Mouse (Mus musculus): ENCODE data around the gene Mnx1. TPM values are rescaled to one million over a fixed set of nuclear protein-coding genes. Genes with fewer than 3 reads are reported as not detected.
A peak's percentile ranks its signal among the peaks of the same experiment; 100 is the strongest.

Mnx1 gene
- total and polyA plus RNA-seq, 3 experiments, result not detected

- Histone ChIP-seq H3K36me3 (ENCODE audit: control insufficient read depth, insufficient read depth, low read length) (no peaks in the 10 kb centered on the region), H3K79me2 (replicated peaks; ENCODE audit: control insufficient read depth, insufficient read depth, low read length) (no peaks in the 10 kb centered on the region), H3K9ac (ENCODE audit: low read depth, low read length) (no peak overlapping the region), H3K4me3 (no peak overlapping the region), H3K27ac (no peak overlapping the region), H3K27me3 (ENCODE audit: control insufficient read depth, insufficient read depth, low read length) (peaks cover 41% of the 10 kb centered on the region), H3K4me1 (ENCODE audit: control insufficient read depth, insufficient read depth, low read length) (no peaks in the 10 kb centered on the region)
- WGBS, result 9% methylated on average over 11 of the region's 11 CpGs
- intact Hi-C loops (cut with DNase I), result no loop called here
- DNase-seq, result no peak
- TF ChIP-seq POLR2A (IDR thresholded peaks at IDR 0.05; ENCODE audit: insufficient read depth, low read depth, low read length), result no peak
- no peak for TF ChIP-seq EP300 (IDR thresholded peaks at IDR 0.05; ENCODE audit: insufficient read depth, low read depth, low read length)
- TF ChIP-seq CTCF (IDR thresholded peaks at IDR 0.05), result no peak
Measured at GRCm38 (mm10) chr5:29471396-29471795, 6.9 kb downstream of the Mnx1 start.

DNA sequence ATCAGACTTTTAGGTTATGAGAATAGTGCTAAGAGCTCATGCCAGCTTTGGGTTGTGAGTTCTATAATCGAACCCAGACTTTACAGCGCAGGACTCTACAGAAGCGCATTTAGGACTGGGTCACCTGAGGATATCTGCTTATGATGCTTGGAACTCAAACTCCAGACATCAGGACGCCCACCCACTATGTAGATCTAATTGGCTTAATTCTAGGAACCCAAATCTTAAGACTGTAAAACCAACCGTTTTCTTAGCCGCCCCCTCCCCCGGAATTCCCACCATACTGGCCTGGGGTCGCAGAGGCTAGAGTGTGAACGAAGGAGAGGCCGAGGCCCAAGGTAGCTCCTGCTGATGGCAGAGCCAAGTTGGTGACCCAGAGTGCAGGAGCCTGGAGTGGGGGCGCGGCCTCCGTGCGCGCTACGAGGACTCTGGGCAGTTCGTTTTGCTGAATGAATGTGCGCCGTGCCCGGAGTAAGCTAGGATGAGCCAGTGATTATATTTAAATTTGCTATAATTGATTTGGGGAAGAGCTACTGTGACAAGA is 7.3 kb downstream of the Mnx1 start:
- no peaks in the 10 kb centered on the region for H3K79me2 ChIP-seq (replicated peaks; ENCODE audit: control insufficient read depth, insufficient read depth, low read length)
- peaks cover 39% of the 10 kb centered on the region for H3K27me3 ChIP-seq (ENCODE audit: control insufficient read depth, insufficient read depth, low read length)
- intact Hi-C loops (cut with DNase I), result no loop called here
- DNase-seq, result no peak
- H3K9ac ChIP-seq (ENCODE audit: low read depth, low read length), result no peak overlapping the region
- H3K4me3 ChIP-seq, result no peak overlapping the region
- H3K27ac ChIP-seq, result no peak overlapping the region
- no peaks in the 10 kb centered on the region for H3K4me1 ChIP-seq (ENCODE audit: control insufficient read depth, insufficient read depth, low read length)
- no peaks in the 10 kb centered on the region for H3K36me3 ChIP-seq (ENCODE audit: control insufficient read depth, insufficient read depth, low read length)
- TF ChIP-seq CTCF (IDR thresholded peaks at IDR 0.05), result no peak
- no peak for TF ChIP-seq EP300 (IDR thresholded peaks at IDR 0.05; ENCODE audit: insufficient read depth, low read depth, low read length)
- WGBS, result 6% methylated on average over 20 of the region's 20 CpGs

DNA sequence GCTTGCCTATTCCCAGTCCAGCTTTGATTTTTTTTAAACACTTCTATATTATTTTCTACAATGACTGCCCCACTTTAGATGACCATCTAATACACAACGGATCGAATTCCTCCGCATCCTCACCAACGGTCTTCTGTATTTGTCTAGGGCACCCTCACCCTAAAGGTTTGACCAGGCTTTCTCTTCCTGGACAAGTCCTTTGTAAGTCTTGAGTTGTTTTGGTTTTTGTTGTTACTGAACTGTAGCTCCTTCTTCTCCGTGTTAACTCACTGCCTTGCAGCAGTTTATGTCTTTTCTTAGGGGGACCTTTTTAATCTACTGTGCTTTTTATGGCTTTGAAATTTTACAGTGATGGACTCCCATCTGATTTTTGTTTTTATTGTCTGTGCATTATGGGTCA is 8.0 kb downstream of the Mnx1 start:
- Histone ChIP-seq H3K79me2 (replicated peaks; ENCODE audit: control insufficient read depth, insufficient read depth, low read length) (no peaks in the 10 kb centered on the region), H3K9ac (ENCODE audit: low read depth, low read length) (no peak overlapping the region), H3K27me3 (ENCODE audit: control insufficient read depth, insufficient read depth, low read length) (peaks cover 37% of the 10 kb centered on the region), H3K36me3 (ENCODE audit: control insufficient read depth, insufficient read depth, low read length) (no peaks in the 10 kb centered on the region), H3K4me1 (ENCODE audit: control insufficient read depth, insufficient read depth, low read length) (no peaks in the 10 kb centered on the region), H3K4me3 (no peak overlapping the region), H3K27ac (no peak overlapping the region)
- TF ChIP-seq POLR2A (IDR thresholded peaks at IDR 0.05; ENCODE audit: insufficient read depth, low read depth, low read length), result no peak
- TF ChIP-seq EP300 (IDR thresholded peaks at IDR 0.05; ENCODE audit: insufficient read depth, low read depth, low read length), result no peak
- no peak for TF ChIP-seq CTCF (IDR thresholded peaks at IDR 0.05)
- intact Hi-C loops (cut with DNase I), result no loop called here
- no peak for DNase-seq
- WGBS, result 18% methylated on average over 5 of the region's 5 CpGs

DNA sequence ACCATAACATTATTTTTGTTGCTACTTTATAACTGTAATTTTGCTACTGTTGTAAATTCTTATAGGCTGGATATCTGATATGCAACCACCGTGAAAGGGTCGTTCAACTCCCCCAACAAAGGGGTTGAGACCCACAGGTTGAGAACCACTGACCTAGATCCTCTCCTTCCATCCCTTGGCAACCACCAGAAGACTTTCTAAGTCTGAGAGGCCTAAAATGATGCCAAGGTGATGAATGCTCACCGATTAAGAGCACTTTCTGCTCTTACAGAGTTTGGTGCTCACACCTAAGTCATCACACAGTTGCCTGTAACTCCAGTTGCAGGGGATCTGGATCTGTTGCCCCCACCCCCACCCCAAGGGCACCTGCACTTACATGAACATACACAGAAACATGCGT is 8.8 kb downstream of the Mnx1 start:
- Histone ChIP-seq H3K4me3 (no peak overlapping the region), H3K36me3 (ENCODE audit: control insufficient read depth, insufficient read depth, low read length) (no peaks in the 10 kb centered on the region), H3K9ac (ENCODE audit: low read depth, low read length) (no peak overlapping the region), H3K4me1 (ENCODE audit: control insufficient read depth, insufficient read depth, low read length) (no peaks in the 10 kb centered on the region), H3K27me3 (ENCODE audit: control insufficient read depth, insufficient read depth, low read length) (peaks cover 30% of the 10 kb centered on the region), H3K79me2 (replicated peaks; ENCODE audit: control insufficient read depth, insufficient read depth, low read length) (no peaks in the 10 kb centered on the region), H3K27ac (no peak overlapping the region)
- intact Hi-C loops (cut with DNase I), result no loop called here
- no peak for DNase-seq
- no peak for TF ChIP-seq POLR2A (IDR thresholded peaks at IDR 0.05; ENCODE audit: insufficient read depth, low read depth, low read length)
- no peak for TF ChIP-seq CTCF (IDR thresholded peaks at IDR 0.05)
- no peak for TF ChIP-seq EP300 (IDR thresholded peaks at IDR 0.05; ENCODE audit: insufficient read depth, low read depth, low read length)
- 26% methylated on average over 4 of the region's 4 CpGs for WGBS

DNA sequence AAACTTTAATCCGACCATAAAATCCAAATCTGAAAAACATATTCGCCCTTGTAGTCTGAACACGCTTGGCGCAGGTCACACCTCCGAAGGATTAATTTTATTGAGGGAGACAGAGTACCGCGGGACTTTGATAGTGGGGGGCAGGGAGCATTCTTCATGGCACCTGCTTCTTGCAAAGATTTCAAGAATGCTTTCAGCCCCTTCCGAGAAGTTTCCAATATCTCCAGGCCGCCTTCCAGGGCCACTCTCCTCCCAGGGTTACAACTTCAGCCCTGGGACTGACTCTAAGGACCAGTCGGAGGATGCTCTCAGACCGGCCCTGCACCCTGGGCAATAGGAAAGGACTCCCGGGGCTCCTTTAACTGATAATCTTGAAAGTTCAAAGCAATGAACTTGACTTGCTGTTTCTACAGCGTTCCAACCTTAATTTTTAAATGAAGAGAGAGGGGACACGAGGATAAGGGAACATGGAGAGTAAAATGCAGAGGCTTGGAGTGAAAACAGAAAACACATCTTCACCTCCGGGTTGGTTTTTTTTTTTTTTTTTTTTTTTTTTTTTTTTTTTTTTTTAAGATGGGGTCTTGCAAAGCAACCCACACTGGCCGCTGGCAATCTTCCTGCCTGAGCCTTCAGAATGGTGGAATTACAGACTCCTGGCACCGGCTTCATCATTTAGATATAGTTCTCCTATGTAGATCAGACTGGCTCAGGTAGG is 9.8 kb downstream of the Mnx1 start:
- peaks cover 25% of the 10 kb centered on the region for H3K27me3 ChIP-seq (ENCODE audit: control insufficient read depth, insufficient read depth, low read length)
- H3K9ac ChIP-seq (ENCODE audit: low read depth, low read length), result no peak overlapping the region
- WGBS, result 3% methylated on average over 17 of the region's 17 CpGs

More for the DNA sequence above, 9.8 kb downstream of the Mnx1 start:
- intact Hi-C loops (cut with DNase I), result no loop called here
- H3K4me3 ChIP-seq, result peak overlapping the region; percentile 42
- H3K4me1 ChIP-seq (ENCODE audit: control insufficient read depth, insufficient read depth, low read length), result no peaks in the 10 kb centered on the region
- H3K27ac ChIP-seq, result no peak overlapping the region
- no peaks in the 10 kb centered on the region for H3K79me2 ChIP-seq (replicated peaks; ENCODE audit: control insufficient read depth, insufficient read depth, low read length)
- TF ChIP-seq CTCF (IDR thresholded peaks at IDR 0.05) (no peak), POLR2A (IDR thresholded peaks at IDR 0.05; ENCODE audit: insufficient read depth, low read depth, low read length) (no peak), EP300 (IDR thresholded peaks at IDR 0.05; ENCODE audit: insufficient read depth, low read depth, low read length) (no peak)
- no peak for DNase-seq
- H3K36me3 ChIP-seq (ENCODE audit: control insufficient read depth, insufficient read depth, low read length), result no peaks in the 10 kb centered on the region
